Mouse (Mus musculus) embryo, embryonic 9.5 days (tissue): ENCODE results near the gene B230217C12Rik.
"Not testable (repeated sequence)": the region's sequence is repeated elsewhere in the genome, so short reads cannot be mapped to it uniquely, and the experiment has no call there.

Experiments used
- DNase-seq: peaks from one replicate; pipeline ENCODE4 v3.0.0-alpha.2; 2017; ENCODE audit errors: extremely low spot score

Gene B230217C12Rik

GRCm38 (mm10) chr11:97825295-97825694 is 15.3 kb upstream of the B230217C12Rik start:
- DNase-seq: no peak

- DNase-seq: no peak
These were observed 14.6 kb upstream of the B230217C12Rik start for GRCm38 (mm10) chr11:97825971-97826370.

- no peak for DNase-seq
These were observed 14.2 kb upstream of the B230217C12Rik start for GRCm38 (mm10) chr11:97826414-97826813.

- DNase-seq: no peak
These were observed 12.9 kb upstream of the B230217C12Rik start for GRCm38 (mm10) chr11:97827654-97828053.

GRCm38 (mm10) chr11:97829365-97829764 is 11.2 kb upstream of the B230217C12Rik start:
- DNase-seq: no peak

DNA sequence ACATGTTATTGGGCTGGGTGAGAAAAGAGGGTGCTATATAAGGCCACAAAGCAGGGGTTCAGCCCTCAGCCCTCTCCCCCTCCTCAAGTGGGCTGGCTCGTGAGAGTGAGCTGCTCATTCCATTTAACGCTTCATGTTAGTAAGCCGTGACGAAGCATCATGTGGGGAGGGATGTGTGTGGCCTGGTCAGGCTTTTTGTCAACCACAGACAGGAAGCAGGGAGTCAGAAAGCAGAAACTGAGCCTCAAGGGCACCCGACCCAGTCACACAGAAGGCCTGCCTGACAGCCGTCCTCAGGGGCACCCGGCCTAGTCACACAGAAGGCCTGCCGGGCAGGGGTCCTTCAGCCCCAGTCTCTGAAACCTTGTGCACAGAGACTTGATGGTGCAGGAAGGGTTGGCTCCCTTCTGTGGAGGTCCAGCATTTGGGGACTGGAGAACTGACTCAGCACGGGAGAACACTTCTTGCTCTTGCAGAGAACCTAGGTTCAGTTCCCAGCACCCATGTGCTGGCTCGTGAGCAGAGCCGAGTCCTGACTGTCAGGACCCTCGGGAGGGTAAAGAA is 10.6 kb upstream of the B230217C12Rik start:
- DNase-seq: no peak

DNA sequence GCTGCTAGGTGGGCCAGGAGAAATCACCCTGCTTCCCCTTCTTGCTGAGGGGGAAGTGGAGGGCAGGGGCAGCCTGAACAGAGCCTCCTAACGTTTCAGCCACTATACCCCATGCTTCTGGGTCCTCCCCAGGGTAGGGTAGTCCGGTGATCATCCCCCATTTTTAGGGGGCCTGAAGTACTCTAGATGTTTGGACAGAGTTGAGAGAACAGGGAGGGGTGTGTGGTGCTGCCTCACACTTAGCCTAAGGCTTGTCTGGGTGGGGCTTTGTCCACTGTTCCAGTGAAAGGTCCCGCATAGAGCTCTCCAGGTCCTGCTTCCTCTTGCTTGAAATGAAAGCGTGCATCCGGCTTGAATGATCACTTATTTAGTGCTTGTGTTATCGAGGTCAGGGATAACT is 10.1 kb upstream of the B230217C12Rik start:
- DNase-seq: no peak

GRCm38 (mm10) chr11:97832001-97832400 is 8.6 kb upstream of the B230217C12Rik start:
- no peak for DNase-seq

DNA sequence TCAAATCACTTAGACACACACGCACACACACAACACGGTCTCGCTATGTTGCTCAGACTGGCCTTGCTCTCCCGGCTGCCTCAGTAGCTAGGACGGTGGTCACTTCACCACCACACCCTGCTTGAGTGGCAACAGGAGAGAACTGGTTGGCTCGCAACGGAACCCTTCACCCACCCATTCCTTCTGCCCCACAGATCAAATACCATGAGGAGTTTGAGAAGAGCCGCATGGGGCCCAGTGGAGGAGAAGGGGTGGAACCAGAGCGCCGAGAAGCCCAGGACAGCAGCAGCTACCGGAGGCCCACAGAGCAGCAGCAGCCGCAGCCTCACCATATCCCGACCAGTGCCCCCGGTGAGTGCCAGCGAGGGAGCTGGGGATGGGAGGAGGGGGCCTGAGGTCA is 7.2 kb upstream of the B230217C12Rik start:
- DNase-seq: no peak

DNA sequence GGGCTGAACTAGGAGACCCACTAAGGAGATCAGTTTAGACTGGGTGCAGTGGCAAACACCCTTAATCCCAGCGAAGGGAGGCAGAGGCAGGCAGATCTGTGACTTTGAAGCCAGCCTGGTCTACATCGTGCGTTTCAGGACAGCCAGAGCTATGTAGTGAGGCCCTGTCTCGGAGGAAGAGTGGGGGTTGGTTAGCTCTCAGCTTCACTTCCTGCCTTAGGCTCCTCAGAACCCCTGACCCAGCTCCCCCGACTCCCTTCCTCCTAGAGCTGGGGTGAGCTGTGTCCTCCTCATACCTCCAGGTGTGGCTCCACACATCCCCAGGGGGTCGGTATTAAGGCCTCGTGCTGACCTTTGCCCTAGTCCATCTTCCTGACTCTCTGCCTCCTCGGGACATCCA is 4.0 kb upstream of the B230217C12Rik start:
- no peak for DNase-seq

GRCm38 (mm10) chr11:97837051-97837450 is 3.5 kb upstream of the B230217C12Rik start:
- not testable (repeated sequence) for DNase-seq

DNA sequence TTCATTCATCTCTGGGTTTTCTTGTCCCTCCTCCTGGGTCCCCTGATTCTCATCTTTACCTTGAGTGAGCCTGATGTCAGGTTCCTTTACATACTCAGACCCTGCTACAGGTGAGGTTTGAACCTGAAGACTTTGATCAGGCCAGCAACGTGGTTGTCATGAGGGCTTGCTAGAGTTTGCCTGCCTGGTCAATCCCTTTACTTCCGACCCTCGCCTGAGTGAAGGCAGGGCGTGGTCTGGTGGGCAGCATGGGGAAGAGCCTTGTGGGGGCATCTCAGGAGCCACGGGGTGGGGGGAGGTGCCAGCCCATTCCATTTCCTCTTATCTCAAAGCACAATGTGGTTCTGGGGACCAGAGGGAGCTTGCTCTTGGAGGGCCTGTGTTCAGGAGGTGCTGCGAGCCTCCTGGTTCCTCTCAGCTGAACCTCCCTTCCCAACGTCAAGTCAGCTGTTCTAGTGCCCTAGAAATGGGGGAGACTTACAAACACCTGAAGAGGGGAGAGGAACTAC is 2.9 kb upstream of the B230217C12Rik start:
- no peak for DNase-seq

- DNase-seq: no peak
These were observed 1.7 kb upstream of the B230217C12Rik start for GRCm38 (mm10) chr11:97838779-97839440.

DNA sequence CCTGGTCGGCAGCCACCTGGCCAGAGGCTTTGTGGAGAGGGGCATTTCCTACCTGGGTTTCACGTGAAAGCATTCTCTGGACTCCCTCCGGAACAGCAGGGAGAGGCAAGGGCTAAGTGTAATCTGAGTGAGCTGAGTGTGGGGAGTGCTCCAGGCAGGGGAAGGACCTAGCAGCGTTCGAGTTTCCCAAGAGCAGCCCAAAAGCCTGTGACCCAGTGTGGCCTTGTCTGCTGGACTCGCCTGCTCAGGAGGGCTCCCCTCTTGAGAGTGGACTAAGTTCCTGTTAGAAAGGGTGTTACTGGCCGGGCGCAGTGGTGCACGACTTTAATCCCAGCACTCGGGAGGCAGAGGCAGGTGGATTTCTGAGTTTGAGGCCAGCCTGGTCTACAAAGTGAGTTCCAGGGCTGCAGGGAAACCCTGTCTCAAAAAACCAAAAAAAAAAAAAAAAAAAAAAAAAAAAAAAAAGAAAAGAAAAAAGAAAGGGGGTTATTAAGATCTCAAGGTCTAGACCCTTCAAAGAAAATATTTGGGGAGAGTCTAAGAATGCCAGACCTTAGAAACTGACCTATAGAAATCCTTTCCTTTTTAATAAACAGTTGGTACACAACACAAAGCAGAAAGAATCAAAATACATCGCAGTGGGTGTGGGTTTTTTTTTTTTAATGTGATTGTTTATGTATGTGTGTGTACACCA is 992 bp upstream of the B230217C12Rik start:
- no peak for DNase-seq

- DNase-seq: no peak
These were observed 467 bp upstream of the B230217C12Rik start for GRCm38 (mm10) chr11:97840135-97840490.

DNA sequence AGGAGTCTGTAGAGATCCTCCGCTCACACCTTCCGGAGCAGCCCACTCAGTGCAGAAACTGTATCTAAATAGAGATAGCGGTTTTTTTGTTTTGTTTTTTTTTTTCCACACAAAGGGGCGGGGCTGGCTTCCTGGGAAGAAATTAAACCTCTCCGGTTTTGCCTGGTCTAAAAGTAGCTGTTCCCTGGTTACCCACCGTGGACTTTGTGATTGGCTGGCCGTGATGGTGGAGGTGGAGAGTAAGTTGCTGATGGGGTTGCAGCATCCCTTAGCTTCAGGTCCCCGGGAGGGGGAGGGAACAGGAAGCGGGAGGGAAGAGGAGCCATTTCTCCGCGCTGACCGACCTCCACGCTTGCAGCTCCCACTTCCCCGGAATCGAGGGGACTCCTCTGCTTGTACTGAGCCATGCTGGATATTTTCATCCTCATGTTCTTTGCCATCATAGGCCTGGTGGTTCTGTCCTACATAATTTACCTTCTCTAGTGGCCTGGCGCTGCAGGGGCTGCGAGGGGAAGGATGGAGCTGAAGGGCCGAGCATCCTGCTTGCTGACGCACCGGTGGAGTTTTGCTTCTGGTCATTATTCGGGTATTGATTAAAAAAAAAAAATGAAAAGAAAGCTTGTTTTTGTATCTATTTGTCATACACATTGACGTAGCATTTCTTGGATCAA is 546 bp downstream of the B230217C12Rik start:
- peak; percentile 86 for DNase-seq

DNA sequence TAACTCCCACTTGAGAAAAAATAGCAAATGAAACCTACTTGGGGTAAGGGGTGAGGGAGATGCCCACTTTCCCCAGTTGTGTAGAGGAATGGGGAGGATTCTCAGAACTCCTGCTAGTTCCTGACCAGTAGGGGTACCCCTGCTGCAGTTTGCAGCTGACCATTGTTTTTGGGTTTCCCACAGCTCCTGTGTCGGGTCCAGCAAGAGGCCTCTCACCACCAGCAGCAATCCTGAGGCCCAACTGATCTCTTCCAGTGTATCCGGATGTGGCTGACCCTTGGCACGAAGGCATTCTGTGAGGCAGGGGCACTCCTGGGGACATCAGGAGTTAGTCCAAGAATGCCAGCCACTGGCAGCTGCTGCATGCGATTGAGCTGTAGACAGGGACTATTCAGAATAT is 1.4 kb downstream of the B230217C12Rik start:
- peak; percentile 37 for DNase-seq

- no peak for DNase-seq
These were observed 9.8 kb downstream of the B230217C12Rik start for GRCm38 (mm10) chr11:97850367-97850766.

DNA sequence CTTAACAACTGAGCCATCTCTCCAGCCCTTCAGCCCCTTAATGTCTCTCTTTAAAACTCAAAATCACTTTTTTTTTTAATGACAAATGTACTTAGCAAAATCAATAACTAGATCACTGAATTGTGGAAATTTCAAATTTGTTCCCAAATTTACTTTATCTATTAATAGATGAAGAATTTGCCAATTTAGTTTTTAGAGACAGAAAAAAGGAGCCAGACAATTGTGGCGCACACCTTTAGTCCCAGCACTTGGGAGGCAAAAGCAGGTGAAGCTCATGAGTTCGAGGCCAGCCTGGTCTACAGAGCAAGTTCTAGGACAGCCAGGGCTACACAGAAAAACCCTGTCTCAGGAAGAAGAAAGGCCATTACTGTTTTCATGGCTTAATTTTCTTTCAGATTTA is 11.0 kb downstream of the B230217C12Rik start:
- no peak for DNase-seq

- DNase-seq: no peak
These were observed 14.9 kb downstream of the B230217C12Rik start for GRCm38 (mm10) chr11:97855473-97855872.

DNA sequence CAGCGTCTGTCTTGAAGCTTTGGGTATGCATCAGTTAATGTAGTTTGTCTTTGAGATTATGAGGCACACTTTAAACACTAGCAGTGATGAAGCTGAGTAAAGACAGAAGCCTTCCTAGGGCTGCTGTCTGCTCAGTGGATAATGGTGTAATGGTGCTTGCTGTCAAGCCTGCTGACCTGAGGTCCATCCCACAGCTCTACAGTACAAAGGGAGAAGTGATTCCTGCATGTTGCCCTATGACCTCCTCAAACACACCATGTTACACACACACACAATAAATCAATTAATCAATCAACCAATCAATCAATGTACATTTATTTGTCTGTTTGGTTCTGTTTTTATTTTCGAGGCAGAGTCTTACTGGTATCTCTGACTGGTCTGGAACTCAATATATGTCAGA is 21.6 kb downstream of the B230217C12Rik start:
- no peak for DNase-seq

GRCm38 (mm10) chr11:97865421-97865820 is 24.8 kb downstream of the B230217C12Rik start:
- no peak for DNase-seq
